Mouse (Mus musculus): ENCODE results near the gene Lyst. TPM values are rescaled to one million over a fixed set of nuclear protein-coding genes. Genes with fewer than 3 reads are reported as not detected.

Gene Lyst
- polyA plus RNA-seq, 1 experiment from 2014 or later, result 3.6 TPM

GRCm38 (mm10) chr13:13574258-13574870, 15.8 kb upstream of the Lyst start:
- Histone ChIP-seq H3K9me3 (replicated peaks) (no peaks in the 10 kb centered on the region), H3K4me3 (replicated peaks) (no peak overlapping the region), H3K27ac (replicated peaks) (no peak overlapping the region), H3K9ac (no peak overlapping the region), H3K4me1 (replicated peaks) (peaks cover 9% of the 10 kb centered on the region; the same call in 1 of the 2 replicates), H3K4me2 (no peak overlapping the region), H3K36me3 (replicated peaks) (no peaks in the 10 kb centered on the region), H3K27me3 (no peaks in the 10 kb centered on the region)
- 76% methylated on average over 8 of the region's 8 CpGs for WGBS (ENCODE audit: insufficient replicate concordance)
- no peak for ATAC-seq (ENCODE audit: insufficient read depth)

GRCm38 (mm10) chr13:13575106-13575505, 15.1 kb upstream of the Lyst start:
- Histone ChIP-seq H3K27me3 (no peaks in the 10 kb centered on the region), H3K9me3 (replicated peaks) (no peaks in the 10 kb centered on the region), H3K9ac (no peak overlapping the region), H3K4me2 (no peak overlapping the region), H3K4me1 (replicated peaks) (0 out of 2 replicates have a peak, but pooled peaks cover 8% of the 10 kb centered on the region), H3K27ac (replicated peaks) (no peak overlapping the region), H3K36me3 (replicated peaks) (no peaks in the 10 kb centered on the region), H3K4me3 (replicated peaks) (no peak overlapping the region)
- no peak for ATAC-seq (ENCODE audit: insufficient read depth)
- WGBS (ENCODE audit: insufficient replicate concordance), result 66% methylated on average over 8 of the region's 8 CpGs

- Histone ChIP-seq H3K4me2 (no peak overlapping the region), H3K4me1 (replicated peaks) (0 out of 2 replicates have a peak, but pooled peaks cover 8% of the 10 kb centered on the region), H3K27me3 (no peaks in the 10 kb centered on the region), H3K36me3 (replicated peaks) (no peaks in the 10 kb centered on the region), H3K9ac (no peak overlapping the region), H3K27ac (replicated peaks) (no peak overlapping the region), H3K9me3 (replicated peaks) (no peaks in the 10 kb centered on the region), H3K4me3 (replicated peaks) (no peak overlapping the region)
- WGBS (ENCODE audit: insufficient replicate concordance), result 60% methylated on average over 8 of the region's 8 CpGs
- ATAC-seq (ENCODE audit: insufficient read depth), result no peak
These were observed 13.6 kb upstream of the Lyst start for GRCm38 (mm10) chr13:13576469-13577205.

GRCm38 (mm10) chr13:13581988-13582387, 8.2 kb upstream of the Lyst start:
- Histone ChIP-seq H3K4me2 (no peak overlapping the region), H3K27me3 (no peaks in the 10 kb centered on the region), H3K9me3 (replicated peaks) (no peaks in the 10 kb centered on the region), H3K9ac (no peak overlapping the region), H3K4me1 (replicated peaks) (0 out of 2 replicates have a peak, but pooled peaks cover 5% of the 10 kb centered on the region), H3K27ac (replicated peaks) (no peak overlapping the region), H3K4me3 (replicated peaks) (no peak overlapping the region), H3K36me3 (replicated peaks) (no peaks in the 10 kb centered on the region)
- WGBS (ENCODE audit: insufficient replicate concordance), result 56% methylated on average over 4 of the region's 4 CpGs
- no peak for ATAC-seq (ENCODE audit: insufficient read depth)

- no peak overlapping the region for H3K4me3 ChIP-seq (replicated peaks)
- H3K36me3 ChIP-seq (replicated peaks), result no peaks in the 10 kb centered on the region
- no peaks in the 10 kb centered on the region for H3K27me3 ChIP-seq
- H3K9ac ChIP-seq, result no peak overlapping the region
- ATAC-seq (ENCODE audit: insufficient read depth), result 0 out of 2 replicates have a peak, but pooled peaks have one; percentile 37
- H3K9me3 ChIP-seq (replicated peaks), result no peaks in the 10 kb centered on the region
- peaks cover 14% of the 10 kb centered on the region for H3K4me1 ChIP-seq (replicated peaks)
- H3K27ac ChIP-seq (replicated peaks), result peak overlapping the region; percentile 38; the same call in 1 of the 2 replicates
- H3K4me2 ChIP-seq, result no peak overlapping the region
- WGBS (ENCODE audit: insufficient replicate concordance), result 39% methylated on average over 2 of the region's 2 CpGs
These were observed 6.7 kb upstream of the Lyst start for GRCm38 (mm10) chr13:13583473-13583872.

GRCm38 (mm10) chr13:13587653-13588184, 2.5 kb upstream of the Lyst start:
- Histone ChIP-seq H3K4me3 (replicated peaks) (no peak overlapping the region), H3K9ac (no peak overlapping the region)
- WGBS (ENCODE audit: insufficient replicate concordance), result 4% methylated on average over 1 of the region's 1 CpGs

GRCm38 (mm10) chr13:13588518-13588917, 1.7 kb upstream of the Lyst start:
- H3K4me1 ChIP-seq (replicated peaks), result peaks cover 37% of the 10 kb centered on the region
- WGBS (ENCODE audit: insufficient replicate concordance), result 25% methylated on average over 1 of the region's 1 CpGs
- H3K27me3 ChIP-seq, result no peaks in the 10 kb centered on the region
- H3K36me3 ChIP-seq (replicated peaks), result no peaks in the 10 kb centered on the region
- no peak overlapping the region for H3K9ac ChIP-seq
- 0 out of 2 replicates have a peak overlapping the region, but pooled peaks have one; percentile 43 for H3K27ac ChIP-seq (replicated peaks)
- H3K9me3 ChIP-seq (replicated peaks), result no peaks in the 10 kb centered on the region
- H3K4me2 ChIP-seq, result no peak overlapping the region
- no peak for ATAC-seq (ENCODE audit: insufficient read depth)
- no peak overlapping the region for H3K4me3 ChIP-seq (replicated peaks)

More at GRCm38 (mm10) chr13:13587653-13588184, 2.5 kb upstream of the Lyst start:
- no peaks in the 10 kb centered on the region for H3K9me3 ChIP-seq (replicated peaks)
- H3K27ac ChIP-seq (replicated peaks), result no peak overlapping the region
- H3K27me3 ChIP-seq, result no peaks in the 10 kb centered on the region
- H3K4me1 ChIP-seq (replicated peaks), result peaks cover 39% of the 10 kb centered on the region
- no peaks in the 10 kb centered on the region for H3K36me3 ChIP-seq (replicated peaks)
- no peak overlapping the region for H3K4me2 ChIP-seq
- no peak for ATAC-seq (ENCODE audit: insufficient read depth)

GRCm38 (mm10) chr13:13589032-13589431, 1.2 kb upstream of the Lyst start:
- ATAC-seq (ENCODE audit: insufficient read depth), result no peak
- H3K4me2 ChIP-seq, result peak overlapping the region; percentile 92
- H3K27ac ChIP-seq (replicated peaks), result peak overlapping the region; percentile 43; the same call in 1 of the 2 replicates
- 43% methylated on average over 2 of the region's 2 CpGs for WGBS (ENCODE audit: insufficient replicate concordance)
- no peak overlapping the region for H3K9ac ChIP-seq
- H3K4me3 ChIP-seq (replicated peaks), result no peak overlapping the region
- no peaks in the 10 kb centered on the region for H3K27me3 ChIP-seq
- H3K9me3 ChIP-seq (replicated peaks), result no peaks in the 10 kb centered on the region
- H3K36me3 ChIP-seq (replicated peaks), result no peaks in the 10 kb centered on the region
- H3K4me1 ChIP-seq (replicated peaks), result peaks cover 37% of the 10 kb centered on the region

GRCm38 (mm10) chr13:13591892-13592291, 1.7 kb downstream of the Lyst start:
- WGBS (ENCODE audit: insufficient replicate concordance), result 42% methylated on average over 4 of the region's 4 CpGs
- peak overlapping the region; percentile 92 for H3K4me2 ChIP-seq

GRCm38 (mm10) chr13:13596424-13597044, 6.3 kb downstream of the Lyst start:
- Histone ChIP-seq H3K9ac (no peak overlapping the region), H3K4me3 (replicated peaks) (no peak overlapping the region), H3K4me2 (no peak overlapping the region), H3K9me3 (replicated peaks) (no peaks in the 10 kb centered on the region), H3K36me3 (replicated peaks) (no peaks in the 10 kb centered on the region), H3K27me3 (no peaks in the 10 kb centered on the region), H3K4me1 (replicated peaks) (peaks cover 2% of the 10 kb centered on the region; the same call in 1 of the 2 replicates), H3K27ac (replicated peaks) (no peak overlapping the region)
- WGBS (ENCODE audit: insufficient replicate concordance), result 77% methylated on average over 7 of the region's 7 CpGs
- no peak for ATAC-seq (ENCODE audit: insufficient read depth)

More at GRCm38 (mm10) chr13:13591892-13592291, 1.7 kb downstream of the Lyst start:
- Histone ChIP-seq H3K9me3 (replicated peaks) (no peaks in the 10 kb centered on the region), H3K27ac (replicated peaks) (no peak overlapping the region), H3K36me3 (replicated peaks) (no peaks in the 10 kb centered on the region), H3K9ac (no peak overlapping the region), H3K27me3 (no peaks in the 10 kb centered on the region), H3K4me1 (replicated peaks) (peaks cover 35% of the 10 kb centered on the region), H3K4me3 (replicated peaks) (peak overlapping the region; percentile 86)
- ATAC-seq (ENCODE audit: insufficient read depth), result no peak

GRCm38 (mm10) chr13:13597896-13598295, 7.7 kb downstream of the Lyst start:
- WGBS (ENCODE audit: insufficient replicate concordance), result 55% methylated on average over 2 of the region's 2 CpGs
- no peaks in the 10 kb centered on the region for H3K27me3 ChIP-seq
- H3K9ac ChIP-seq, result no peak overlapping the region
- H3K36me3 ChIP-seq (replicated peaks), result no peaks in the 10 kb centered on the region
- no peak for ATAC-seq (ENCODE audit: insufficient read depth)
- H3K4me1 ChIP-seq (replicated peaks), result no peaks in the 10 kb centered on the region
- H3K4me3 ChIP-seq (replicated peaks), result no peak overlapping the region
- H3K27ac ChIP-seq (replicated peaks), result no peak overlapping the region
- no peaks in the 10 kb centered on the region for H3K9me3 ChIP-seq (replicated peaks)
- no peak overlapping the region for H3K4me2 ChIP-seq
